ENCODE assay signal across 26 mouse cellular contexts in genomic region chr10:7651057-7651456, GRCm38 (mm10).
"Had no signal": no experiment of that assay in that cellular context is flagged by ENCODE, and none has a peak within 500 bp of the region (broad histone marks: within the 10 kb centered on the region; RNA-seq: fewer than 3 reads in every experiment).

No protein-coding gene starts in this region.

- H3K4me1 ChIP-seq: hindbrain, embryonic 10.5 days; hindbrain, embryonic 12.5 days; intestine, embryonic 15.5 days; limb, embryonic 10.5 days; limb, embryonic 12.5 days; liver, embryonic 15.5 days had no signal

- DNase-seq: gastrocnemius, adult 2 months; gastrocnemius, postnatal 10 days; gastrocnemius, postnatal 25 days; heart, postnatal 4 days; kidney, adult 9 months; kidney, postnatal 25 days; kidney, postnatal 4 days; liver, embryonic 13.5 days; liver, postnatal 0 days had no signal

- H3K4me3 ChIP-seq: gastrocnemius, adult 2 months; heart, embryonic 13.5 days; heart, embryonic 15.5 days; hindbrain, embryonic 10.5 days; hindbrain, embryonic 12.5 days; intestine, embryonic 15.5 days; layer of hippocampus, adult 2 months; left cerebral cortex, adult 2 months; limb, embryonic 10.5 days; limb, embryonic 12.5 days; liver, embryonic 13.5 days; liver, embryonic 15.5 days had no signal

- ATAC-seq: forebrain, embryonic 16.5 days; hindbrain, embryonic 16.5 days; inflammation-experienced regulatory T-cells, adult 6 months; intestine, embryonic 15.5 days; intestine, postnatal 0 days; liver, postnatal 0 days had no signal

- H3K27ac ChIP-seq: gastrocnemius, adult 2 months; heart, embryonic 13.5 days; heart, embryonic 15.5 days; hindbrain, embryonic 10.5 days; hindbrain, embryonic 12.5 days; hindbrain, embryonic 14.5 days; intestine, embryonic 15.5 days; layer of hippocampus, adult 2 months; left cerebral cortex, adult 2 months; limb, embryonic 10.5 days; limb, embryonic 12.5 days; liver, embryonic 13.5 days; liver, embryonic 15.5 days had no signal

- H3K4me2 ChIP-seq: heart, embryonic 11.5 days; heart, embryonic 13.5 days; heart, embryonic 15.5 days; hindbrain, embryonic 12.5 days; hindbrain, embryonic 14.5 days; intestine, embryonic 15.5 days; limb, embryonic 12.5 days; liver, embryonic 11.5 days; liver, embryonic 13.5 days; liver, embryonic 15.5 days had no signal

- H3K27me3 ChIP-seq: heart, embryonic 13.5 days; heart, embryonic 15.5 days; hindbrain, embryonic 12.5 days; intestine, embryonic 15.5 days; limb, embryonic 12.5 days; liver, embryonic 13.5 days; liver, embryonic 15.5 days had no signal

- H3K9ac ChIP-seq: heart, embryonic 13.5 days; heart, embryonic 15.5 days; hindbrain, embryonic 12.5 days; hindbrain, embryonic 14.5 days; intestine, embryonic 15.5 days; limb, embryonic 12.5 days; liver, embryonic 13.5 days; liver, embryonic 15.5 days; liver, postnatal 0 days had no signal

- H3K9me3 ChIP-seq: heart, embryonic 13.5 days; heart, embryonic 15.5 days; hindbrain, embryonic 10.5 days; hindbrain, embryonic 12.5 days; intestine, embryonic 15.5 days; limb, embryonic 10.5 days; limb, embryonic 12.5 days; liver, embryonic 13.5 days; liver, embryonic 15.5 days had no signal
